Mouse (Mus musculus): Measurements from ENCODE around the gene Tubgcp3. TPM values are rescaled to one million over a fixed set of nuclear protein-coding genes. Genes with fewer than 3 reads are reported as not detected.

The Tubgcp3 gene
- 49.0 and 52.2 TPM in 2 replicates for polyA plus RNA-seq (2015; fragmentation: Nextera tagmentation; extraction: Ambion mirVana)

GRCm38 (mm10) chr8:12672056-12672881 is at the start of gene Tubgcp3:
TSS of gene Tubgcp3 (minus strand) at chr8:12672248.
- peaks cover 28% of the 10 kb centered on the region for H3K4me1 ChIP-seq (ENCODE audit: insufficient read depth, low read length)
- peak within 1 kb of the TSS; percentile 90 for H3K9ac ChIP-seq (replicated peaks; ENCODE audit: low read length)
- whole genome bisulfite sequencing: 1% methylated on average over 65 of the region's 65 CpGs
- H3K27ac ChIP-seq (ENCODE audit: low read length): peak within 1 kb of the TSS; percentile 45; the same call in 1 of the 2 replicates
- peak within 1 kb of the TSS; percentile 85 for H3K4me2 ChIP-seq (replicated peaks; ENCODE audit: low read depth, low read length)
- H3K4me3 ChIP-seq (ENCODE audit: low read length): peak within 1 kb of the TSS; percentile 90
- H3K36me3 ChIP-seq (ENCODE audit: insufficient read depth, low read length): no peaks in the 10 kb centered on the region; the same call in 1 of the 2 replicates
- peak; percentile 86 for ATAC-seq (ENCODE audit: low FRiP score, low TSS enrichment)
- H3K9me3 ChIP-seq (ENCODE audit: low read length): no peaks in the 10 kb centered on the region
- H3K27me3 ChIP-seq (ENCODE audit: insufficient read depth, low read length): peaks cover 8% of the 10 kb centered on the region; the same call in 1 of the 2 replicates

GRCm38 (mm10) chr8:12719091-12719490 is 47.0 kb upstream of the Tubgcp3 start:
- no peaks in the 10 kb centered on the region for H3K36me3 ChIP-seq (ENCODE audit: insufficient read depth, low read length)
- no peak overlapping the region for H3K4me3 ChIP-seq (ENCODE audit: low read length)
- H3K9me3 ChIP-seq (ENCODE audit: low read length): no peaks in the 10 kb centered on the region
- H3K27me3 ChIP-seq (ENCODE audit: insufficient read depth, low read length): no peaks in the 10 kb centered on the region
- no peak overlapping the region for H3K4me2 ChIP-seq (replicated peaks; ENCODE audit: low read depth, low read length)
- no peak overlapping the region for H3K27ac ChIP-seq (ENCODE audit: low read length)
- WGBS: 70% methylated on average over 9 of the region's 9 CpGs
- ATAC-seq (ENCODE audit: low FRiP score, low TSS enrichment): no peak
- H3K4me1 ChIP-seq (ENCODE audit: insufficient read depth, low read length): peaks cover 15% of the 10 kb centered on the region
- H3K9ac ChIP-seq (replicated peaks; ENCODE audit: low read length): no peak overlapping the region

- no peak overlapping the region for H3K4me3 ChIP-seq (ENCODE audit: low read length)
- peaks cover 12% of the 10 kb centered on the region for H3K4me1 ChIP-seq (ENCODE audit: insufficient read depth, low read length)
- H3K9me3 ChIP-seq (ENCODE audit: low read length): no peaks in the 10 kb centered on the region
- no peaks in the 10 kb centered on the region for H3K36me3 ChIP-seq (ENCODE audit: insufficient read depth, low read length)
- ATAC-seq (ENCODE audit: low FRiP score, low TSS enrichment): no peak
- 84% methylated on average over 18 of the region's 18 CpGs for WGBS
- no peak overlapping the region for H3K27ac ChIP-seq (ENCODE audit: low read length)
- H3K4me2 ChIP-seq (replicated peaks; ENCODE audit: low read depth, low read length): no peak overlapping the region
- no peak overlapping the region for H3K9ac ChIP-seq (replicated peaks; ENCODE audit: low read length)
- no peaks in the 10 kb centered on the region for H3K27me3 ChIP-seq (ENCODE audit: insufficient read depth, low read length)
These were observed 44.0 kb upstream of the Tubgcp3 start for GRCm38 (mm10) chr8:12715861-12716585.

- no peak for ATAC-seq (ENCODE audit: low FRiP score, low TSS enrichment)
- Histone ChIP-seq H3K4me1 (ENCODE audit: insufficient read depth, low read length) (no peaks in the 10 kb centered on the region), H3K4me3 (ENCODE audit: low read length) (no peak overlapping the region), H3K4me2 (replicated peaks; ENCODE audit: low read depth, low read length) (no peak overlapping the region), H3K27ac (ENCODE audit: low read length) (no peak overlapping the region), H3K27me3 (ENCODE audit: insufficient read depth, low read length) (no peaks in the 10 kb centered on the region), H3K36me3 (ENCODE audit: insufficient read depth, low read length) (no peaks in the 10 kb centered on the region), H3K9me3 (ENCODE audit: low read length) (peaks cover 5% of the 10 kb centered on the region), H3K9ac (replicated peaks; ENCODE audit: low read length) (no peak overlapping the region)
- WGBS: 68% methylated on average over 7 of the region's 7 CpGs
These were observed 39.6 kb upstream of the Tubgcp3 start for GRCm38 (mm10) chr8:12711623-12712022.

GRCm38 (mm10) chr8:12703597-12703996 is 31.5 kb upstream of the Tubgcp3 start:
- WGBS: 93% methylated on average over 4 of the region's 4 CpGs
- Histone ChIP-seq H3K4me1 (ENCODE audit: insufficient read depth, low read length) (no peaks in the 10 kb centered on the region), H3K36me3 (ENCODE audit: insufficient read depth, low read length) (no peaks in the 10 kb centered on the region), H3K9me3 (ENCODE audit: low read length) (peaks cover 5% of the 10 kb centered on the region), H3K9ac (replicated peaks; ENCODE audit: low read length) (no peak overlapping the region), H3K27me3 (ENCODE audit: insufficient read depth, low read length) (no peaks in the 10 kb centered on the region), H3K4me3 (ENCODE audit: low read length) (no peak overlapping the region), H3K27ac (ENCODE audit: low read length) (no peak overlapping the region), H3K4me2 (replicated peaks; ENCODE audit: low read depth, low read length) (no peak overlapping the region)
- no peak for ATAC-seq (ENCODE audit: low FRiP score, low TSS enrichment)

- Histone ChIP-seq H3K36me3 (ENCODE audit: insufficient read depth, low read length) (no peaks in the 10 kb centered on the region), H3K9ac (replicated peaks; ENCODE audit: low read length) (no peak overlapping the region), H3K27ac (ENCODE audit: low read length) (no peak overlapping the region), H3K27me3 (ENCODE audit: insufficient read depth, low read length) (no peaks in the 10 kb centered on the region), H3K4me3 (ENCODE audit: low read length) (no peak overlapping the region), H3K9me3 (ENCODE audit: low read length) (peaks cover 5% of the 10 kb centered on the region), H3K4me2 (replicated peaks; ENCODE audit: low read depth, low read length) (no peak overlapping the region), H3K4me1 (ENCODE audit: insufficient read depth, low read length) (no peaks in the 10 kb centered on the region)
- 45% methylated on average over 8 of the region's 8 CpGs for WGBS
- no peak for ATAC-seq (ENCODE audit: low FRiP score, low TSS enrichment)
These were observed 30.2 kb upstream of the Tubgcp3 start for GRCm38 (mm10) chr8:12702290-12702689.

- Histone ChIP-seq H3K4me2 (replicated peaks; ENCODE audit: low read depth, low read length) (no peak overlapping the region), H3K4me1 (ENCODE audit: insufficient read depth, low read length) (no peaks in the 10 kb centered on the region), H3K4me3 (ENCODE audit: low read length) (no peak overlapping the region), H3K9me3 (ENCODE audit: low read length) (no peaks in the 10 kb centered on the region), H3K27ac (ENCODE audit: low read length) (no peak overlapping the region), H3K27me3 (ENCODE audit: insufficient read depth, low read length) (no peaks in the 10 kb centered on the region), H3K9ac (replicated peaks; ENCODE audit: low read length) (no peak overlapping the region), H3K36me3 (ENCODE audit: insufficient read depth, low read length) (no peaks in the 10 kb centered on the region)
- ATAC-seq (ENCODE audit: low FRiP score, low TSS enrichment): no peak
- 20% methylated on average over 3 of the region's 3 CpGs for WGBS
These were observed 26.7 kb upstream of the Tubgcp3 start for GRCm38 (mm10) chr8:12698660-12699277.

- no peaks in the 10 kb centered on the region for H3K4me1 ChIP-seq (ENCODE audit: insufficient read depth, low read length)
- no peaks in the 10 kb centered on the region for H3K9me3 ChIP-seq (ENCODE audit: low read length)
- no peak overlapping the region for H3K4me3 ChIP-seq (ENCODE audit: low read length)
- H3K4me2 ChIP-seq (replicated peaks; ENCODE audit: low read depth, low read length): no peak overlapping the region
- H3K36me3 ChIP-seq (ENCODE audit: insufficient read depth, low read length): no peaks in the 10 kb centered on the region
- no peak overlapping the region for H3K9ac ChIP-seq (replicated peaks; ENCODE audit: low read length)
- ATAC-seq (ENCODE audit: low FRiP score, low TSS enrichment): no peak
- WGBS: 54% methylated on average over 7 of the region's 7 CpGs
- no peak overlapping the region for H3K27ac ChIP-seq (ENCODE audit: low read length)
- H3K27me3 ChIP-seq (ENCODE audit: insufficient read depth, low read length): no peaks in the 10 kb centered on the region
These were observed 16.8 kb upstream of the Tubgcp3 start for GRCm38 (mm10) chr8:12688851-12689250.

- 0 out of 2 replicates have a peak, but pooled peaks have one; percentile 61 for ATAC-seq (ENCODE audit: low FRiP score, low TSS enrichment)
- H3K9me3 ChIP-seq (ENCODE audit: low read length): no peaks in the 10 kb centered on the region
- no peaks in the 10 kb centered on the region for H3K36me3 ChIP-seq (ENCODE audit: insufficient read depth, low read length)
- H3K9ac ChIP-seq (replicated peaks; ENCODE audit: low read length): no peak overlapping the region
- H3K27ac ChIP-seq (ENCODE audit: low read length): no peak overlapping the region
- peaks cover 6% of the 10 kb centered on the region; the same call in 1 of the 2 replicates for H3K27me3 ChIP-seq (ENCODE audit: insufficient read depth, low read length)
- 4% methylated on average over 7 of the region's 7 CpGs for WGBS
- no peak overlapping the region for H3K4me2 ChIP-seq (replicated peaks; ENCODE audit: low read depth, low read length)
- no peak overlapping the region for H3K4me3 ChIP-seq (ENCODE audit: low read length)
- H3K4me1 ChIP-seq (ENCODE audit: insufficient read depth, low read length): peaks cover 4% of the 10 kb centered on the region; the same call in 1 of the 2 replicates
These were observed 5.5 kb upstream of the Tubgcp3 start for GRCm38 (mm10) chr8:12677529-12677928.

All from kidney, embryonic 16.5 days (tissue).